Mouse (Mus musculus) heart, embryonic 13.5 days (tissue): ENCODE results near the gene Pdxk. TPM values are rescaled to one million over a fixed set of nuclear protein-coding genes. Genes with fewer than 3 reads are reported as not detected.
A peak's percentile ranks its signal among the peaks of the same experiment; 100 is the strongest.

Experiments used
- ATAC-seq: fragments of 200-750 bp; cut with Nextera tagmentation; 2 replicates; pipeline ENCODE4 v1.8.0; 2017; ENCODE audit warnings: moderate TSS enrichment; ENCODE audit not compliant: insufficient number of reproducible peaks, low FRiP score, low TSS enrichment; ENCODE audit errors: extremely low read depth
- H3K27ac ChIP-seq: fragments of 300-500 bp; sonication (generic); replicated peaks from 2 replicates; pipeline ENCODE4 v1.5.1; 2015; ENCODE audit warnings: moderate library complexity, mild to moderate bottlenecking, inconsistent platforms
- H3K27me3 ChIP-seq: fragments of 300-500 bp; sonication (generic); replicated peaks from 2 replicates; pipeline ENCODE4 v1.6.1; 2015; ENCODE audit warnings: mild to moderate bottlenecking, inconsistent platforms
- H3K36me3 ChIP-seq: fragments of 300-500 bp; sonication (generic); 2 replicates; pipeline ENCODE4 v1.6.1; 2015; ENCODE audit warnings: mild to moderate bottlenecking, inconsistent platforms
- H3K4me1 ChIP-seq: fragments of 300-500 bp; sonication (generic); 2 replicates; pipeline ENCODE4 v1.6.1; 2015; ENCODE audit warnings: inconsistent platforms
- H3K4me2 ChIP-seq: fragments of 300-500 bp; sonication (generic); 2 replicates; pipeline ENCODE4 v1.6.1; 2015; ENCODE audit warnings: inconsistent platforms, mild to moderate bottlenecking, moderate library complexity
- H3K4me3 ChIP-seq: fragments of 300-500 bp; sonication (generic); 2 replicates; pipeline ENCODE4 v1.5.1; 2015; ENCODE audit warnings: moderate library complexity, mild to moderate bottlenecking, inconsistent platforms
- H3K9ac ChIP-seq: fragments of 300-500 bp; sonication (generic); 2 replicates; pipeline ENCODE4 v1.6.1; 2015; ENCODE audit warnings: inconsistent platforms, mild to moderate bottlenecking, moderate library complexity
- H3K9me3 ChIP-seq: fragments of 300-500 bp; sonication (generic); 2 replicates; pipeline ENCODE4 v1.6.1; 2016; ENCODE audit warnings: inconsistent platforms
- WGBS: fragments of 180-500 bp; shearing (Covaris S2); methylation state at CpG from one replicate; pipeline ENCODE4 v1.1.7; 2015; ENCODE audit warnings: mixed read lengths; 5-methylcytosine and 5-hydroxymethylcytosine counted together
- microRNA-seq: library from miRNA; unstranded; fragments of <30 nt; microRNA quantifications from one replicate; pipeline ENCODE4, GENCODE M21; 2016
- polyA plus RNA-seq: library from polyadenylated mRNA; unstranded; fragments of >200 nt; fragmentation: Nextera tagmentation; extraction: Ambion mirVana; gene quantifications from 2 replicates; pipeline ENCODE4 v1.2.1, GENCODE M21; 2015

The Pdxk gene
- polyA plus RNA-seq, 1 experiment from 2014 or later = 5.6 TPM

DNA sequence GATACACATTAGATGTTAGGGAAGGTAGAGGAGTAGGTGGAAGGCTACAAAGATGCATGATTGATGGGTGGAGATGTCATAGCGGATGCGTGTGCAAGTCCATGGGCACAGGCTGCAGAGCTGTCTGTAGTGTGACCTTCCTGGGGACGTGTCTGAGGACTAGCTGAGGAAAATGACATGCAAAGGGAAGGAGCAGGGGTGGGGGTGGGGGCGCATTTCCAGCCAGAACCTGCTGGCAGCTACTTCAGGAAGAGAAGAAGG is 68.2 kb downstream of the Pdxk start:
- WGBS = 50% methylated on average over 4 of the region's 4 CpGs
- no peak overlapping the region for H3K4me2 ChIP-seq
- H3K27ac ChIP-seq = no peak overlapping the region
- H3K36me3 ChIP-seq = peaks cover 21% of the 10 kb centered on the region
- peaks cover 35% of the 10 kb centered on the region for H3K4me1 ChIP-seq
- no peaks in the 10 kb centered on the region for H3K9me3 ChIP-seq
- H3K9ac ChIP-seq = no peak overlapping the region
- H3K4me3 ChIP-seq = no peak overlapping the region
- peaks cover 16% of the 10 kb centered on the region for H3K27me3 ChIP-seq
- no peak for ATAC-seq

DNA sequence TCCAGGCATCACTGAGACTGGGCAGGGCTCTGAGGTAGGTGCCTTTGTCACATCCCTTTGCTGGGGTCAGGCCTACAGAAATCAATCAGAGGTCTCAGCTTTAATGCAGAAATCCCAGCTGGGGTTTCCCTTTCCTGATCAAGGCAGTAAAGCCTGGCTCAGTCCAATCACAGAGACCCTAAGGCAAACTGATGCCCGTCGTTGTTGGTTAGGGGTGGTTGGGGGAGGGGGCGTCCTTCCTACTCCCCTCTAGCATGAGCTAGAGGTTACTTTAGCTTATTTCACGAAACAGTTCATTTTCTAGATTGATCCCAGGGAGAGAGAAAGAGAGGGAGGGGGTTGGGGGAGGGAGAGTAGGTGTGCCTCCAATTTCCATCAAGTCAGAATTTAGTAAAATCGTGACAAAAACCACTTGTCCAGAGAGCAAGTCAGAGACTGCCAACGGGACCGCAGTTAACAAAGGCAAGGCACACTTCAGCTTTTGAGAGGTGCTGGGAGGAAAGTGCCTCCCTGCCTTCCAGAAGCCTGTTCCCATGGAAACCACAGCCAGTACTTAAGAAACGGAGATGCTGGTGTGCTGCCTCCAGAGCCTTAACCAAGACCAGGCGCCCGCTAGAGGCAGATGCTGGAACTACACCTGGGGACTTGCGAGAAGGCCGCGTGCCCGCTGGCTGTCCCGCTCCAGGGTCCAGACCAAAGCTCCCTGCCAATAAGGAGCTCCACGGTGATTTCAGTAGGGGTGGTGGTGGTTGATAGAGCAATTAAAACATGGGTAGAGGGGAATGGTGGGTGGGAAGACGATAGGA is 68.8 kb downstream of the Pdxk start:
- Histone ChIP-seq H3K9me3 (no peaks in the 10 kb centered on the region), H3K27me3 (peaks cover 21% of the 10 kb centered on the region), H3K36me3 (peaks cover 15% of the 10 kb centered on the region), H3K27ac (no peak overlapping the region), H3K4me1 (peaks cover 34% of the 10 kb centered on the region), H3K4me3 (no peak overlapping the region), H3K9ac (no peak overlapping the region), H3K4me2 (no peak overlapping the region)
- 11% methylated on average over 17 of the region's 17 CpGs for WGBS
- ATAC-seq = no peak

DNA sequence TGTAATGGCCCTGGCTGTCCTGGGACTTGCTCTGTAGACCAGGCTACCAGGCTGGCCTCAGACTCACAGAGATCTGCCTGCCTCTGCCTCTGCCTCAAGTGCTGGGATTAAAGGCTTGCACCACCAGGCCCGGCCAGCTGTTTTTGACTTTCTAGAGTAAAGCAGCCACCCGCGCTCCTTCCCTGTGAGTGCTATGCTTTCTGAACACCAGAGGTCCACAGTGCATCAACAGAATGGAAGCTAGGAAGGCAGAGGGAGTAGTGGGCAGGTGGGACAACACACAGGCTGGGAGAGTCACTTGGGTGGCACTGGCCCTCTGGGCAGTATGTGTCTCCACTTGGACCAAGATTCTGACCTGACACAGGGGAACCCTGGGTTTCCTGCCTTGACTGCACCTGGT is 69.4 kb downstream of the Pdxk start:
- Histone ChIP-seq H3K27ac (no peak overlapping the region), H3K27me3 (peaks cover 28% of the 10 kb centered on the region), H3K4me3 (no peak overlapping the region), H3K9me3 (no peaks in the 10 kb centered on the region), H3K4me2 (no peak overlapping the region), H3K9ac (no peak overlapping the region), H3K4me1 (peaks cover 27% of the 10 kb centered on the region), H3K36me3 (peaks cover 9% of the 10 kb centered on the region)
- 70% methylated on average over 3 of the region's 3 CpGs for WGBS
- ATAC-seq = no peak

DNA sequence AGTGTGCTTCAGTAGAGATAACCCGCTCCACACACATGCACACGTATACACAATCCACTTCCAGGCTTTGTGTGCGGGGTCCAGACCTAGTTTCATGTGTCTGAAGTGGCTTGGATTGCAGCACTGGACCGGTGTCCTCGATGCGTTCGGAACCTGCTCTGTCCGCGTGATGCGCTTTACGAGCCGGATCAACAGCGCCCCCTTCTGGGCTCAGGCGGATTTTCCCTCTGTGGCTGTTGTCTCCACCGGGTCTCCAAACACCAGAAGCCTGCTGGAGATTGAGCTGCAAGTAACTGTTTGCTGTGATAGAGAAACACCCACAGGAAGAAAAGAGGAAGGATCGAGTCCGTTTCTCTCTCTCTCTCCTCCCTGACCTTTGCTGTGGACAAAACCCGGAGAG is 72.7 kb downstream of the Pdxk start:
- H3K4me2 ChIP-seq = peak overlapping the region; percentile 43
- no peak for ATAC-seq
- no peak overlapping the region for H3K4me3 ChIP-seq
- no peak overlapping the region for H3K9ac ChIP-seq
- no peak overlapping the region for H3K27ac ChIP-seq
- peaks cover 46% of the 10 kb centered on the region for H3K27me3 ChIP-seq
- 1% methylated on average over 18 of the region's 18 CpGs for WGBS
- H3K4me1 ChIP-seq = peaks cover 16% of the 10 kb centered on the region; the same call in 1 of the 2 replicates
- no peaks in the 10 kb centered on the region for H3K36me3 ChIP-seq
- H3K9me3 ChIP-seq = no peaks in the 10 kb centered on the region

DNA sequence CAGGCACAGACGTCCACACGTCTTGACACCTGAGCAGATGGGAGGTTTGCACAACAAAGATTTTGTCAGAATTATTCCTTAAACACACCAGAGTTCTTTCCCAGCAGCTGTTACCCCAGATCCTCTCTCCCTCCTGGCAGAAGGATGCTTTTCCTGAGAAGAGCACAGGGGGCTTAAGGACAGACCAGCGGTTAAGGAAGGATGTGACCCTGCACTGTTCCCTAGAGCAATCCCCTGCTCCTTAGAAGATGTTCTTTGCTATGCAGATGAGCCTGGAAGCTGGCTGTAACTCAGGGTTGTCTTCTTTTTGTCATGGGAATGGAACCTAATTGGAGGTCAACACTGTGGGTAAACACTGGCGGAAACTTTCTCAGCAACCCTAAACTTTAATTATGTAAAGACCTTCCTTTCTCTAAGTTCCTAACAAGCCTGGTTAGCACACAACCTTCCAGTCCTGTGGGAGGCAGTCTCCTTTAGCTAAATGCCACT is 73.7 kb downstream of the Pdxk start:
- Histone ChIP-seq H3K4me2 (no peak overlapping the region), H3K4me1 (peaks cover 12% of the 10 kb centered on the region; the same call in 1 of the 2 replicates), H3K36me3 (no peaks in the 10 kb centered on the region), H3K4me3 (no peak overlapping the region), H3K9ac (no peak overlapping the region), H3K27ac (no peak overlapping the region), H3K9me3 (no peaks in the 10 kb centered on the region), H3K27me3 (peaks cover 46% of the 10 kb centered on the region)
- WGBS = 22% methylated on average over 4 of the region's 4 CpGs
- ATAC-seq = no peak

DNA sequence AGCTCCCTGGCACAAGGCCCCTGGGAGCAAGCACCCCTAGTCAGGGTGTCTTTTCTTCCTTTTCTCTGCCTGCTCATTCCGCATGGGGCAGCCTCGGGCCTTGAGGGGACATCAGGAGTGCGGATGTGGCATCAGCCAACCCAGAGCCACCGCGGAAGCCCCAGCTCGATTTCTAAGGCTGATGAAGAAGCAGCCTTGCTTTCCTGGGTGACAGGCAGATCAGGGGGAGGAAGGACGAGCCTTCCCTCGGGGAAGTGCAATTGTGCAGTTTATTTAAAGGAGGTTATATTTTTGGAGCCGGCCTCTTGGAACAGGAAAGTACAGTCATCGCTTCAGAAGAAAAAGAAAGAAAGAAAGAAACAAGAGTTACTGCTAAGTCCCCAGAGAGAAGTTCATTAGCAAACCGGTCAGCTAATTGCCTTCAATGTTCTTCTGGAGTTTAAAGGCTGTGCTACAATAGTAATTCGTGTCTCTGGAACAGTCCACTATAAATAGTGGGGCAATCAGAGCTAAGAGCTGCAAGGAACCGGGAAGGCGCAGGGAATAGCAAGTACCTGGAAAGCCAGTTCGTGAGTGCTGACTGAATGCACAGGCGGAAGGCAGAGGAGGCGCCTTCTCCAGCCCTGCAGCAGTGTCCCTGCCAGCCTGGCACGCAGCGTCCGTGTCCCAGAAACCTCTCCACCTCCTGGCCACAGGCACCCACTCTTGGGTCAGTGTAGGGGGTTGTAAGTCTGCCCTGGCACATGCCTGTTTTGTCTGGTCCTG is 76.4 kb downstream of the Pdxk start:
- Histone ChIP-seq H3K36me3 (no peaks in the 10 kb centered on the region), H3K4me1 (peaks cover 12% of the 10 kb centered on the region; the same call in 1 of the 2 replicates), H3K27ac (no peak overlapping the region), H3K4me3 (no peak overlapping the region), H3K4me2 (no peak overlapping the region), H3K9ac (peak overlapping the region; percentile 37; the same call in 1 of the 2 replicates), H3K9me3 (no peaks in the 10 kb centered on the region), H3K27me3 (peaks cover 42% of the 10 kb centered on the region)
- 60% methylated on average over 20 of the region's 20 CpGs for WGBS
- ATAC-seq = no peak

Small RNA genes lying within 50 kb of the gene (microRNA-seq; reads per million reads assigned to microRNA genes)
- not detected for gene Mir6410
- gene Mir6907 = 0.61 reads per million
- gene Mir6908 = not detected

Other genes starting within 250 kb of the Pdxk start
- 10.5 and 11.1 TPM in 2 replicates for gene Trappc10, start 220.3 kb downstream of the Pdxk start, polyA plus RNA-seq
- 36.7 and 41.7 TPM in 2 replicates for gene Agpat3, start 112.5 kb downstream of the Pdxk start, polyA plus RNA-seq
- gene Rrp1, start 51.9 kb downstream of the Pdxk start, polyA plus RNA-seq = 220 and 237 TPM in 2 replicates
- gene Cstb, start 39.3 kb downstream of the Pdxk start, polyA plus RNA-seq = 98.8 and 114 TPM in 2 replicates
- not detected in 2 replicates for gene Olfr1358, start 52.5 kb upstream of the Pdxk start, polyA plus RNA-seq
- gene Ilvbl, start 109.4 kb upstream of the Pdxk start, polyA plus RNA-seq = 52.4 and 54.6 TPM in 2 replicates
- 14.4 and 14.7 TPM in 2 replicates for gene Syde1, start 127.0 kb upstream of the Pdxk start, polyA plus RNA-seq
- gene Olfr1357, start 153.1 kb upstream of the Pdxk start, polyA plus RNA-seq = not detected in 2 replicates